Mouse (Mus musculus) heart, adult 2 months (tissue): Measurements from ENCODE around the gene Fgfr2.

Experiments
- CTCF ChIP-seq: fragments of 200-600 bp; IDR thresholded peaks from 2 replicates; pipeline ENCODE4 v1.8.1; 2022; ENCODE audit warnings: antibody characterized with exemption, mild to moderate bottlenecking, moderate library complexity
- EP300 ChIP-seq: fragments of 200-500 bp; IDR thresholded peaks from 2 replicates; pipeline ENCODE4 v1.6.1; 2011; ENCODE audit warnings: low read depth, low read length, control low read depth; ENCODE audit not compliant: insufficient read depth

- TF ChIP-seq CTCF, result no peak
- no peak for TF ChIP-seq EP300
These were observed 85.5 kb downstream of the Fgfr2 start for GRCm38 (mm10) chr7:133037618-133038017.
